43 mouse cellular contexts compared by ENCODE assay signal in the genomic region with DNA sequence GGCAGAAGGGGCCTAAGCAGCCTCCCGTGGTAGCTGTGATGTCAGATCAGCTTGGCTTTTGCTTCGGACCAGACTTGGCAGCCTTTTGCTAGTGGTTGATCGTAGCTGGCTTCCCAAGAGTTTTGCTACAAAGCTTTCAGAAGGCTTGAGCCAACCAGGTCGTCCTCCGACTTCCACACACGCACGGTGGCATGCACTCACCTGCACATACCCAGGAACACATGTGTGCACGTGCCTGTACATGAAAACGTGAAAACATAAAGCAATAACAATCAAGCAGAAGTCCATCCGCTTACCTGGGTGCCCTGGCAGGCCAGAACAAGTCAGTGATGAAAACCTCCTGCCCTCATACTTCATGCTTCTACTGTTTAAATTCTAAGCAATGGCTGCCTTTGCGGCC. TPM values are rescaled to one million over a fixed set of nuclear protein-coding genes. Genes with fewer than 3 reads are reported as not detected.
A peak's percentile ranks its signal among the peaks of the same experiment; 100 is the strongest.
DNase-seq lines count a peak whose midpoint lies in the region; ATAC-seq and TF ChIP-seq lines count a peak whose summit lies in the region.
"Had no signal": no experiment of that assay in that cellular context is flagged by ENCODE, and none has a peak within 500 bp of the region (broad histone marks: within the 10 kb centered on the region; RNA-seq: fewer than 3 reads in every experiment).

No protein-coding gene starts in this region.

- no peaks in the 10 kb centered on the region for H3K36me3 ChIP-seq in heart, adult 2 months (ENCODE audit: control insufficient read depth, insufficient read depth, low read length)
- H3K36me3 ChIP-seq in forebrain, embryonic 15.5 days, result no peaks in the 10 kb centered on the region
- H3K36me3 ChIP-seq: embryonic facial prominence, embryonic 10.5 days; embryonic facial prominence, embryonic 15.5 days; kidney, embryonic 15.5 days; liver, embryonic 13.5 days; midbrain, embryonic 12.5 days; neural tube, embryonic 12.5 days had no signal

- no peak for TF ChIP-seq POLR2A in heart, adult 2 months (IDR thresholded peaks at IDR 0.05; ENCODE audit: insufficient read depth, low read depth, low read length)

- H3K4me2 ChIP-seq in forebrain, embryonic 15.5 days (replicated peaks), result no peak overlapping the region
- H3K4me2 ChIP-seq: embryonic facial prominence, embryonic 15.5 days; hindbrain, embryonic 14.5 days; kidney, embryonic 15.5 days; liver, embryonic 13.5 days; midbrain, embryonic 12.5 days; neural tube, embryonic 12.5 days had no signal

- DNase-seq in heart, adult 11 months, result peak; percentile 94
- DNase-seq in heart, adult 2 months, result no peak
- DNase-seq in urinary bladder, adult 18-20 months (ENCODE audit: low spot score in 2 of 2), result peak; percentile 30 to 52
- no peak for DNase-seq in urinary bladder, postnatal 4 days (ENCODE audit: low spot score in 2 of 2)
- DNase-seq in gonadal fat pad, adult 2 months (ENCODE audit: low read depth), result peak; percentile 30
- DNase-seq in kidney, adult 9 months, result no peak
- DNase-seq: adrenal gland, adult 2 months; adrenal gland, postnatal 36 days; cerebellum, adult 2 months; cerebellum, postnatal 14 days; heart, postnatal 4 days; kidney, adult 11 months; kidney, postnatal 25 days; liver, embryonic 13.5 days; lung, adult 18-20 months; lung, postnatal 4 days; thymus, postnatal 4 days had no signal

- no peak for TF ChIP-seq EP300 in heart, adult 2 months (IDR thresholded peaks at IDR 0.05; ENCODE audit: insufficient read depth, low read depth, low read length)

- no peak for TF ChIP-seq CTCF in heart, adult 2 months (IDR thresholded peaks at IDR 0.05)

- intact Hi-C loops in heart, adult 2 months (cut with DNase I), result no loop called here

- no peaks in the 10 kb centered on the region for H3K27me3 ChIP-seq in heart, adult 2 months (ENCODE audit: control insufficient read depth, insufficient read depth, low read length)
- no peaks in the 10 kb centered on the region for H3K27me3 ChIP-seq in forebrain, embryonic 15.5 days
- H3K27me3 ChIP-seq: embryonic facial prominence, embryonic 15.5 days; kidney, embryonic 15.5 days; midbrain, embryonic 12.5 days; neural tube, embryonic 12.5 days had no signal

- 75% methylated on average over 11 of the region's 11 CpGs for WGBS in heart, adult 2 months
- 81% methylated on average over 11 of the region's 11 CpGs for WGBS in forebrain, embryonic 15.5 days

- peaks cover 26% of the 10 kb centered on the region for H3K4me1 ChIP-seq in heart, adult 2 months (ENCODE audit: control insufficient read depth, insufficient read depth, low read length)
- H3K4me1 ChIP-seq in forebrain, embryonic 15.5 days, result peaks cover 10% of the 10 kb centered on the region

- no peak overlapping the region for H3K9ac ChIP-seq in heart, adult 2 months (ENCODE audit: low read depth, low read length)
- no peak overlapping the region for H3K9ac ChIP-seq in forebrain, embryonic 15.5 days (replicated peaks)
- H3K9ac ChIP-seq: embryonic facial prominence, embryonic 15.5 days; hindbrain, embryonic 14.5 days; kidney, embryonic 15.5 days; liver, embryonic 13.5 days; midbrain, embryonic 12.5 days; neural tube, embryonic 12.5 days had no signal

- no peak overlapping the region for H3K27ac ChIP-seq in heart, adult 2 months
- no peak overlapping the region for H3K27ac ChIP-seq in forebrain, embryonic 15.5 days (replicated peaks)
- H3K27ac ChIP-seq: embryonic facial prominence, embryonic 10.5 days; hindbrain, embryonic 14.5 days; kidney, embryonic 15.5 days; left cerebral cortex, adult 2 months; liver, embryonic 13.5 days; midbrain, embryonic 12.5 days; neural tube, embryonic 12.5 days had no signal

- no peak for ATAC-seq in forebrain, embryonic 15.5 days (replicated peaks)
- ATAC-seq: CD4-positive, CD25-positive, alpha-beta regulatory T cell, adult 4 months; forebrain, embryonic 16.5 days; inflammation-experienced regulatory T-cells, adult 6 months; lung, postnatal 0 days had no signal

- no peak overlapping the region for H3K4me3 ChIP-seq in heart, adult 2 months
- H3K4me3 ChIP-seq in forebrain, embryonic 15.5 days, result no peak overlapping the region
- H3K4me3 ChIP-seq: embryonic facial prominence, embryonic 10.5 days; embryonic facial prominence, embryonic 15.5 days; kidney, embryonic 15.5 days; left cerebral cortex, adult 2 months; liver, embryonic 13.5 days; megakaryocyte, embryonic 14.5 days; midbrain, embryonic 12.5 days; myocyte; neural tube, embryonic 12.5 days had no signal

- no peaks in the 10 kb centered on the region for H3K9me3 ChIP-seq in forebrain, embryonic 15.5 days
- H3K9me3 ChIP-seq: embryonic facial prominence, embryonic 10.5 days; embryonic facial prominence, embryonic 15.5 days; kidney, embryonic 15.5 days; liver, embryonic 13.5 days; midbrain, embryonic 12.5 days; neural tube, embryonic 12.5 days had no signal

- no peaks in the 10 kb centered on the region for H3K79me2 ChIP-seq in heart, adult 2 months (replicated peaks; ENCODE audit: control insufficient read depth, insufficient read depth, low read length)

RNA-seq across cellular contexts. Expression of a gene that starts 36.2 kb away (rescaled TPM):
- under 1 TPM; 0.20 to 0.26 TPM for total RNA-seq in heart, adult 2 months (2021)
- 0.35 and 0.47 TPM in 2 replicates for polyA plus RNA-seq in heart, adult 2 months (2012; rRNA removed)
- 0.23 and 0.44 TPM in 2 replicates for polyA plus RNA-seq in gonadal fat pad, adult 2 months (2012; rRNA removed)
- polyA plus RNA-seq in forebrain, embryonic 15.5 days (2015; fragmentation: Nextera tagmentation; extraction: Ambion mirVana), result 0.11 TPM in 1 of 2 replicates, not detected in the other
- total RNA-seq: adrenal gland, adult 2 months; gastrocnemius, adult 8-10 months had no signal
- polyA plus RNA-seq: CD4-positive, CD25-positive, alpha-beta regulatory T cell, adult 4 months; inflammation-experienced regulatory T-cells, adult 6 months; neural tube, embryonic 12.5 days; small intestine, adult 2 months had no signal

RNA-seq across cellular contexts. Expression of a gene that starts 48.2 kb away (rescaled TPM):
- total RNA-seq in heart, adult 2 months (2021), result 1 to 10 TPM; 9.1 to 9.2 TPM
- polyA plus RNA-seq in heart, adult 2 months (2012; rRNA removed), result 1.9 and 4.7 TPM in 2 replicates
- polyA plus RNA-seq in gonadal fat pad, adult 2 months (2012; rRNA removed), result not detected in 2 replicates
- not detected in 2 replicates for polyA plus RNA-seq in forebrain, embryonic 15.5 days (2015; fragmentation: Nextera tagmentation; extraction: Ambion mirVana)
- total RNA-seq: adrenal gland, adult 2 months; adrenal gland, postnatal 36 days; gastrocnemius, adult 8-10 months; layer of hippocampus, adult 18-20 months; layer of hippocampus, postnatal 10 days; left cerebral cortex, adult 2 months; left cerebral cortex, postnatal 25 days; midbrain, postnatal 0 days had no signal
- polyA plus RNA-seq: adrenal gland, adult 2 months; brain, embryonic 14.5 days; CD4-positive, CD25-positive, alpha-beta regulatory T cell, adult 4 months; cerebellum, adult 2 months; cortical plate, adult 2 months; embryonic facial prominence, embryonic 10.5 days; embryonic facial prominence, embryonic 15.5 days; forebrain, embryonic 16.5 days; hindbrain, embryonic 14.5 days; inflammation-experienced regulatory T-cells, adult 6 months; kidney, embryonic 15.5 days; limb, embryonic 14.5 days; liver, embryonic 13.5 days; lung, postnatal 0 days; midbrain, embryonic 12.5 days; midbrain, postnatal 0 days; neural tube, embryonic 12.5 days; small intestine, adult 2 months; stomach, embryonic 14.5 days; testis, adult 2 months; thymus, postnatal 0 days had no signal

Comparison
In these comparisons a context has a peak if more than half of its experiments do, and no peak if none do; other contexts are left out.
1. DNase-seq: peak in heart, adult 11 months (single experiment), urinary bladder, adult 18-20 months (2 of 2) and gonadal fat pad, adult 2 months (single experiment); none in heart, adult 2 months (0 of 2), urinary bladder, postnatal 4 days (0 of 2) and kidney, adult 9 months (single experiment).